Mouse (Mus musculus) layer of hippocampus, postnatal 14 days (tissue): ENCODE measurements around the gene Gm2115. TPM values are rescaled to one million over a fixed set of nuclear protein-coding genes. Genes with fewer than 3 reads are reported as not detected.

Experiments
- DNase-seq, 2 experiments: peaks; one replicate each; pipeline ENCODE4 v3.0.0; 2021 to 2022; ENCODE audit warnings: low spot score in 2 of 2, mixed read lengths in 1 of 2
- total RNA-seq, 2 experiments: library from RNA; stranded (reverse); gene quantifications; 2 replicates each; pipeline ENCODE4 v1.2.3; 2021

The Gm2115 gene
- total RNA-seq, 2 experiments from 2014 or later: 51.1 to 58.3 TPM

- no peak for DNase-seq
Measured at GRCm38 (mm10) chr7:84585086-84585485, 56.3 kb downstream of the Gm2115 start.

GRCm38 (mm10) chr7:84586360-84587100 is 57.8 kb downstream of the Gm2115 start:
- DNase-seq: no peak

- no peak for DNase-seq
Measured at GRCm38 (mm10) chr7:84587101-84587783, 58.5 kb downstream of the Gm2115 start.

- no peak for DNase-seq
Measured at GRCm38 (mm10) chr7:84590622-84591021, 61.9 kb downstream of the Gm2115 start.

- DNase-seq: no peak
Measured at GRCm38 (mm10) chr7:84591347-84591746, 62.6 kb downstream of the Gm2115 start.

- DNase-seq: peak; percentile 31 to 54
Measured at GRCm38 (mm10) chr7:84594087-84594916, 65.5 kb downstream of the Gm2115 start.

GRCm38 (mm10) chr7:84594917-84595303 is 66.2 kb downstream of the Gm2115 start:
- DNase-seq: no peak

GRCm38 (mm10) chr7:84596002-84596401 is 67.2 kb downstream of the Gm2115 start:
- DNase-seq: no peak

- no peak for DNase-seq
Measured at GRCm38 (mm10) chr7:84596633-84597032, 67.9 kb downstream of the Gm2115 start.

- no peak for DNase-seq
Measured at GRCm38 (mm10) chr7:84600631-84601030, 71.9 kb downstream of the Gm2115 start.

GRCm38 (mm10) chr7:84601331-84601730 is 72.6 kb downstream of the Gm2115 start:
- DNase-seq: no peak

- DNase-seq: no peak
Measured at GRCm38 (mm10) chr7:84604501-84604900, 75.7 kb downstream of the Gm2115 start.

GRCm38 (mm10) chr7:84605033-84605687 is 76.4 kb downstream of the Gm2115 start:
- peak in 1 of 2 experiments; percentile 16 for DNase-seq

- peak; percentile 49 to 72 for DNase-seq
Measured at GRCm38 (mm10) chr7:84605704-84606292, 77.0 kb downstream of the Gm2115 start.

GRCm38 (mm10) chr7:84606293-84606749 is 77.6 kb downstream of the Gm2115 start, which contains the start of gene Fah:
TSS of gene Fah (minus strand) at chr7:84606722.
- no peak for DNase-seq

- no peak for DNase-seq
Measured at GRCm38 (mm10) chr7:84611609-84612008, 82.9 kb downstream of the Gm2115 start.

- DNase-seq: no peak
Measured at GRCm38 (mm10) chr7:84612445-84612844, 83.7 kb downstream of the Gm2115 start.

GRCm38 (mm10) chr7:84618951-84619350 is 90.2 kb downstream of the Gm2115 start:
- DNase-seq: no peak

- DNase-seq: no peak
Measured at GRCm38 (mm10) chr7:84620956-84621355, 92.2 kb downstream of the Gm2115 start.

- DNase-seq: no peak
Measured at GRCm38 (mm10) chr7:84623718-84624117, 95.0 kb downstream of the Gm2115 start.

- no peak for DNase-seq
Measured at GRCm38 (mm10) chr7:84631878-84632277, 103.1 kb downstream of the Gm2115 start.
